Comparison of ENCODE assay signal across 13 mouse cellular contexts in genomic region chr19:59418671-59419070, GRCm38 (mm10). TPM values are rescaled to one million over a fixed set of nuclear protein-coding genes. Genes with fewer than 3 reads are reported as not detected.
DNase-seq lines count a peak whose midpoint lies in the region; ATAC-seq lines count a peak whose summit lies in the region.
"Had no signal": no experiment of that assay in that cellular context is flagged by ENCODE, and none has a peak within 500 bp of the region (broad histone marks: within the 10 kb centered on the region; RNA-seq: fewer than 3 reads in every experiment).

No protein-coding gene starts in this region.

- no peak overlapping the region for H3K4me2 ChIP-seq in hindbrain, embryonic 14.5 days (replicated peaks)
- H3K4me2 ChIP-seq: intestine, embryonic 15.5 days had no signal

- H3K9ac ChIP-seq in hindbrain, embryonic 14.5 days: no peak overlapping the region
- H3K9ac ChIP-seq: embryonic facial prominence, embryonic 13.5 days; forebrain, embryonic 12.5 days; heart, embryonic 12.5 days; intestine, embryonic 15.5 days had no signal

- WGBS in hindbrain, embryonic 14.5 days: 74% methylated on average over 6 of the region's 6 CpGs

- no peaks in the 10 kb centered on the region for H3K9me3 ChIP-seq in hindbrain, embryonic 14.5 days (ENCODE audit: control insufficient read depth, low read length)
- H3K9me3 ChIP-seq: embryonic facial prominence, embryonic 13.5 days; forebrain, embryonic 12.5 days; heart, embryonic 12.5 days; intestine, embryonic 15.5 days had no signal

- no peak overlapping the region for H3K27ac ChIP-seq in hindbrain, embryonic 14.5 days
- H3K27ac ChIP-seq: embryonic facial prominence, embryonic 13.5 days; forebrain, embryonic 12.5 days; heart, adult 2 months; intestine, embryonic 15.5 days had no signal

- no peak overlapping the region for H3K4me3 ChIP-seq in hindbrain, embryonic 14.5 days (replicated peaks; ENCODE audit: low read length)
- H3K4me3 ChIP-seq: embryonic facial prominence, embryonic 13.5 days; forebrain, embryonic 12.5 days; heart, adult 2 months; heart, embryonic 12.5 days; intestine, embryonic 15.5 days had no signal

- H3K27me3 ChIP-seq in hindbrain, embryonic 14.5 days (ENCODE audit: control insufficient read depth, insufficient read depth, low read length): no peaks in the 10 kb centered on the region
- H3K27me3 ChIP-seq: intestine, embryonic 15.5 days had no signal

- H3K4me1 ChIP-seq in hindbrain, embryonic 14.5 days (replicated peaks; ENCODE audit: control insufficient read depth, insufficient read depth, low read length): 0 out of 2 replicates have a peak, but pooled peaks cover under 1% of the 10 kb centered on the region

- peak; percentile 5 to 29 for DNase-seq in lung, adult 18-20 months
- DNase-seq in lung, postnatal 4 days: no peak
- DNase-seq in ZHBTc4 (ENCODE audit: low read depth, low spot score): peak; percentile 20
- peak; percentile 25 for DNase-seq in lung, postnatal 10 days
- DNase-seq in hindbrain, embryonic 14.5 days (ENCODE audit: low spot score): no peak
- DNase-seq in right cerebral cortex, postnatal 4 days: no peak
- no peak for DNase-seq in cerebellum, adult 11 months

- H3K36me3 ChIP-seq in hindbrain, embryonic 14.5 days (replicated peaks; ENCODE audit: control insufficient read depth, insufficient read depth): no peaks in the 10 kb centered on the region
- H3K36me3 ChIP-seq: embryonic facial prominence, embryonic 13.5 days; forebrain, embryonic 12.5 days; heart, embryonic 12.5 days; intestine, embryonic 15.5 days had no signal

- no peak for ATAC-seq in hindbrain, embryonic 14.5 days (ENCODE audit: low FRiP score)

RNA-seq across cellular contexts. Expression of gene Emx2, which starts 39.5 kb away (rescaled TPM):
- polyA plus RNA-seq in hindbrain, embryonic 14.5 days (2014; fragmentation: Nextera tagmentation; extraction: Ambion mirVana): 0.26 TPM in 1 of 2 replicates, not detected in the other
- polyA plus RNA-seq: heart, adult 2 months; heart, embryonic 12.5 days; heart, embryonic 16.5 days had no signal

Comparison
In these comparisons a context has a peak if more than half of its experiments do, and no peak if none do; other contexts are left out.
1. DNase-seq: peak in lung, adult 18-20 months (2 of 2), ZHBTc4 (single experiment) and lung, postnatal 10 days (single experiment); none in lung, postnatal 4 days (0 of 2), hindbrain, embryonic 14.5 days (single experiment), right cerebral cortex, postnatal 4 days (single experiment) and cerebellum, adult 11 months (single experiment).